Mouse (Mus musculus) ovary, postnatal 10 days (tissue): ENCODE data around the gene Tmem221.

Experiments used
- DNase-seq: peaks from one replicate; pipeline ENCODE4 v3.0.0; 2022; ENCODE audit warnings: low spot score

Tmem221 gene

DNA sequence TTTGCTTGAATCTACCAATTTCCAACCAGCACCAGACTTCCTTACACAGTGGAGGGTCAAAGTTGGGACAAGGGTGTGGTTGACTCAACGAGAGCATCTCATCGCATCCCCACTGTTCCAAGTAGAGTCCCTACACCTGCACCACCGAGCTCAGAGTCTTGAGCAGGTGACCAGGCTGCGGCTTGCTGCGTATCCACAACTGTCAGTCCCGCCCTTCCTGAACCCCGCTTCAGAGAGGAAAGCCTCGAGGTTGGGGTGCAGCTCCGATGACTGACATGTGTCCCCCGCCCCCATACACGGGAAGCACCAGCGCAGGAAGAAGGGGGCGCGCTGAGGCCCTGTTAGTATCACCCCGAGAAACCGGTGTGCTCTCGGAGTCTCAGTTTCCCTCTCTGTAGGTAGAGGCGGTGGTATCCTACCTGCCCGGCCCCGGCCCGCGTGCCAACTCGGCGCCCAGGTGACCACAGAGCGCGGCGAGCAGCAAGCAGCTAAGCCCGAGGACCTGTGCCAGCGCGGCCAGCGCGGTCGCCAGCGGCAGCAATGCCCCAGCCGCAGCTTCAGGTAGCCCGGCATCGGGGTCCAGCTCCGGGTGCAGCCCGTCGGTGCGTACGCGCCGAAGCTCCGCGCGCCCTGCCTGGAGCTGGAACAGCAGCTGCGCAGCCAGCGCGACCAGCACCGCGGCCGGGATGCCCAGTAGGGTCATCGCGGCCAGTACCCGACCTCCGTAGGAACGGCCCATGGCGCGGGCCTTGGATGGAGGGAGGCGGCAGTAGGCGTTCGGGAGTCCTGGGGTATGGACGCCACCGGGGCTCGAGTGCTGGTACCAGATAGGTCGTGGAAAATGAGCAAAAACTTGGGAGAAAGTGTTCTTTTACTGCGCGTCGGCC, at the start of gene Tmem221:
TSS of gene Tmem221 (minus strand) at position 801 of the 887 bp plus-strand sequence.
- DNase-seq = no peak

DNA sequence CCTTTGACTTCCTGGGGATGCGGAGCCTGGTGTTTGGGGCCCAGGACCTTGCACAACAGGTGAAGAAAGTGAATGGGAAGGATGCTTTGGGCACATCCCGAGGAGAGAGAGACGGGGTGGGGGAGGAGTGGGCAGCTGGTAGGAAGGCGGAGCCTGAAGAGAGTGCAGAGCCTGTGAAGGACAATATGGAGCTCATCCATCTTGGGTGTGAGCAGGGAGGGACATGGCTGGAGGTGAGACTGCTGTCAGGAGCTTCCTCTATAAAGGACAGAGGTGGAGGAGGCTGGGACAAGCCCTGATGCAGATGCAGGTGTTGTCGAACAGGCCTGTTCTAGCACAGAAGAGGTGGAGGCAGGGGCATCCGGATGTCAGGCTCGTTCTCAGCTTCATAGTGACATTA, 45.4 kb upstream of the Tmem221 start:
- DNase-seq = no peak

DNA sequence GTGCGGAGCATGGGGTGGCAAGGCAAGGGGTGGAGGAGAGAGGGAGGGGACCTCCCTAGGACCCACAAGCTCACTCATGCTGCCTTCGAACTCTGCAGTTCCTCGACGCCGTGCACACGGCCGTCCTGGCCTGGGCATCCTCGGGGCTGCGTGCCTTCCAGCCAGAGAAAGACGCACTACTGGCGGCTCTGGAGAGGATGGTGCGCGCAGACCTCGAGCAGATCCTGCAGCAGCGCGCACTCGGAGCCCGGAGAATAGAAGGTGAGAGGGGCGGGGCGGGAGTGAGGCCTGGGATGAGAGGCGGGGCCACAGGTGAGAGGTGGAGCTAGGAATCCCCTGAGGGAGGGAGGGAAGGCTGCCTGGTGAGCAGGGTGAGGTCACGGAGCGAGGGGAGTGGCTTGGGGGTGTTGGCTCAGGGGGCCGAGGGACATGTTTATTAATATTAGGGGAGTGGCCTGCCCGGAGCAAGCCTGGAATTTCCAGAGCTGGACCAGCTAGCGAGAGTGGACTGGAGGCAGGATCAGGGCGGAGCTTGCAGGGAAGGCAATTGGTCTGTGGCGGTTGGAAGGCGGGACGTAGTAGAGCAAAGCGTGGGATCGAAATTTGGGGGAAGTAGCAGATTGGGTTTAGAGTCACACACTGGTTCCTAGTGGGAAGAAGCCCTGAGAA, 44.1 kb upstream of the Tmem221 start:
- DNase-seq = peak; percentile 29

DNA sequence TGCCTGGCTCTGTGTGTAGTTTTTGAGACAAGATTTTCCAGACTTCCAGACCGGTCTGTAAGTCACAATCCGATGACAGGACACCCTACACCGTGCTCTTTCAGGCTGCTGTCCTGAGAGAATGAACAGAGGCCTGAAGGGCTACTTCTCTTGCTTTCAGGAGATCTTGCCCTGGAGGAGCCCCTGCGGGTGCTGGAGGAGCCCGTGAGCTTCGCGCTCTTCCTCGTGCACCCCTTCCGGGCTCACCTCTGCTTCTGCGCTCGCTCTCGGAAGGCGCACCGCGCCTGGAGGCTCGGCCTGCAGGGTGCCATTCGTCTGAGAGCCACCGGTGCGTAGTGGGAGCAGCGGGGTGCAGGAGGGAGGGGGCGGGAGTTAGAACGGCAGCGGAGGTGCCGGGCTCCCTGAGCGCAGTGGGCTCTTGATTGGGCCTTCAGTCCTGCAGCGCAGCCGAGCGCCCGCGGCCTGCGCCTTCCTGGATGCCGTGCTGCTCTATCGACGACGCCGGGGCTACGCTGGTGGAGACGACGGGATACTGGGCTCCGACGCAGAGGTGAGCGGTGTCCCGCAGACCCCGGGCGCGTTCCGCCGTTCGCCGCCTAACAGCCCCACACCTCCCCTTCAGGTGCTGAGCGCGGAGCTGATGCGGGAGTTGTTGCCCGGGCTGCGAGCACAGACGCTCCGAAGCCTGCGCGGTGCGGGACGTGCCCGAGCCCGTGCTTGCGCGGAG, 43.4 kb upstream of the Tmem221 start:
- no peak for DNase-seq

DNA sequence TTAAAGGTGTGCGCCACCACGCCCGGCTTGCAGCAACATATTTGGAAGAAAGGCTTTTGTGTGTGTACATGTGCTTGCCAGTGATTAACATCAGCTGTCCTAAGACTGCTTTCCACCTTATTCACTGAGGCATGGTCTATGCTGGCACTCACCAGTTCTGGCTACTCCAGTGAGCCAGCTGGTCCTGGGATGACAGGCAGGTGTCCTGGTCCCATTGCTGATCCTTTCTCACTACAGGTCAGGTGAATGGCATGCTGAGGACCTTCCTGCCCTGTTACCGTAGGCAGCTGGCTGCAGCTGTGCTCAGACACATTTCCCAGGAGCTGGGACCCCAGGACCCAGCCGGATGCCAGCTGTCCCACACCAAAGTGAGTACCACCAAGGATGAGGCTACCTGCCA, 40.2 kb upstream of the Tmem221 start:
- DNase-seq = no peak

DNA sequence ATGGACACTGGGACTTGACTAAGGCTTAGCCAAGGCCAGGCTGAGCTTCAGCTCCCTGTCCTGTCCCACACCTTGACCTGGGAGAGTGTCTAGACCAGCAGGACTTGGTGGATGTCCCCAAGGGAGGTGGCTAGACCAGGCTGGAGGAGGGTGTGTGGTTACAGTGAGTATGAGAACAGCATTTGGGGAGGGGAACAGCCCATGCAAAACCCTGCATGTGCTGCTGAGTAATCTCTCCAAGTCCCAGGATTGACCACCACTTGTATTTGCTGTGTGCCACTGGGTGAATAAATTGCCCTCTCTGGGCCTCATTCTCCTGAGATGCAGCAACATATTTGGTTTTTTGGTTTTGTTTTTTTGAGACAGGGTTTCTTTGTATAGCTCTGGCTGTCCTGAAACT, 39.7 kb upstream of the Tmem221 start:
- no peak for DNase-seq

DNA sequence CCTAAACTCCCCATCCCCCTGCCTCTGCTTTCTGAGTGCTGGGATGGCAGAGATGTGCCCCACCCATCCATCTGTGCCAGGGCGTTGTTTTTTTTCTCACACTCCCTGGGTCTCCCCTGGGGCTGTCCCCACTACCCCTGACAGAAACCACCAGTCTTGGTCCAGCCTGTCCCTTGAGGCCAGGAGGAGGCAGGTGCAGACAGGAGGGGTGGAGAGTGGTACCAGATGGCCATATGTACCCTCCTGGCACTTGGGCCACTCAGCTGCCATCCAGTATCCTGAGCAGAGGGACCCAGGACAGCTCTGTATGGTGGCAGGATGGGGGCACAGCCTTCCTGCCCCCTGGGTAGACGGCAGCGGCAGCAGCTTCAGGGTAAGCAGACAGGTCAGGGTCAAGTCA, 38.8 kb upstream of the Tmem221 start, which contains the start of gene Fam129c:
TSS of gene Fam129c (plus strand) at position 198 of the 400 bp plus-strand sequence.
- no peak for DNase-seq

DNA sequence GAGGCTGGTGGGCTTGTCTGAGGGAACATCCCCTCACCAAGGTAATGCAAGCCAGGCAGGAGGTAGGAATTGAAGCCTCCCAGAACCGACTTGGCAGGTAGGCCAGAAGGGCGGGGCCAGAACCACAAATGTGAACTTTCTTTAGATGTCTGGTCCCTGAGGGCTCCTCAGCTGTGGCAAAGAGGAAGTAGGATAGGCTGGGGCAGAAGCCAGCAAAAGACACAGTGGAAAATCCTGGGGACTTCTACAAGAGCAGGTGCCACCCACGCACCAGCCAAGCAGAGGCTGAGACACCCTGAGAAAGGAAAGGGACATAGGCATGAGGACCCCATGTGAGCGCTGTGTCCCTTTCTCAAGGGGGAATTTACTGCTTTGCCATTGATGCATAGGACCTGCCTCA, 38.1 kb upstream of the Tmem221 start:
- no peak for DNase-seq

DNA sequence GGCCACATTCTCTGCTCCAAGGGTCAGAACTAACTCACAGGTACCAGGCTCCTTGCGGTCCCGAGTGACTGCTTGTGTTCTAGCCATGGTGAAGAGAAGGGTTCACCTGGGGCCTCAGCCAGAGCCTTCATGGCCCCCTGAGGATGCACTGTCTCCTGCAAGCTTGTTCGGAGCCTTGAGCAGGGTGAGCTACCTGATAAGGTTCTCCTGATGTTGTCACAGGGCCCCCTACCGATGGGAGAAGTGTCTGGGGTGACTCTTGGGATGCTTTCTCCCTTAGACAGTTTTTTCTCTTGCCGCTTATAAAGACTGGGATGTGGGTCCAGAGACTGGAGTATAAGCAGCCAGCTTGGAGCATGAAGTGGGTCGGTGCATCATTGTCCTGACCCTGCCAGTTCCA, 37.7 kb upstream of the Tmem221 start:
- DNase-seq = no peak

DNA sequence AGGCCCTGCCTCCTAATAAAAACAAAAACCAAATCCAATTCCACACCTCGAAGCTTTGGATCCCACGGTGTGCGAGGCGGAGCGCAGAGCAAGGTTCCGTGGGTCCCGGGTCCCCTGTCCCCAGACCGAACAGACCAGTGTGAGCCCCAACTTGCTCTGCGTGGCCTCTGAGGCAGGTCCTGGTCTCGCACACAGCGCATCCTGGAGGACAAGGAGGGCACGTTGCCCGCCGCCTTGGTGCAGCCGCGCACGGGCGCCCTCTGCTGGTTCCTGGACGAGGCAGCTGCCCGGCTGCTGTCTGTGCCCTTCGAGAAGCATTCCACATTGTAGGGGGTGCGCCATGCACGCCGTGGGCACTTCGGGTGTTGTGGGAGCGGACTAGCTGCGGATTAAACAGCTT, 37.2 kb upstream of the Tmem221 start:
- DNase-seq = peak; percentile 85

DNA sequence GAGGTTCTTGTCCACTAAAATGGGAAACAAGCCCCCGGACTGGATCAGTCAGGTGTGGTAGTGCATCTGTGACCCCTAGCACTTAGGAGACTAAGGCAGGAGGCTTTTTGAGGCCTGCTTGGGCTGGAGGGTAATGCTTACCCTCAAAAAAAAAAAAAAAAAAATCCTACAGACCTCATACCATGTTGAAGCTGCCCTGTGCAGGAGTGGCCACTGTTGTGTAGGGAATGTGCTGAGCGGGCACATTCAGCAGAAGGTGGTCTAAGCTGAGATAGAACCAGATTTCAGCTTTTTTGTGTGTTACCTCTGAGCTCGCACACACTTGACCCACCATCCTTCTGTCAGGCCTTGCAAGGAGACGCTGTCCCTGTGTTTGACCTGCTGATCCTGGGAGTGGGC, 35.7 kb upstream of the Tmem221 start:
- no peak for DNase-seq

DNA sequence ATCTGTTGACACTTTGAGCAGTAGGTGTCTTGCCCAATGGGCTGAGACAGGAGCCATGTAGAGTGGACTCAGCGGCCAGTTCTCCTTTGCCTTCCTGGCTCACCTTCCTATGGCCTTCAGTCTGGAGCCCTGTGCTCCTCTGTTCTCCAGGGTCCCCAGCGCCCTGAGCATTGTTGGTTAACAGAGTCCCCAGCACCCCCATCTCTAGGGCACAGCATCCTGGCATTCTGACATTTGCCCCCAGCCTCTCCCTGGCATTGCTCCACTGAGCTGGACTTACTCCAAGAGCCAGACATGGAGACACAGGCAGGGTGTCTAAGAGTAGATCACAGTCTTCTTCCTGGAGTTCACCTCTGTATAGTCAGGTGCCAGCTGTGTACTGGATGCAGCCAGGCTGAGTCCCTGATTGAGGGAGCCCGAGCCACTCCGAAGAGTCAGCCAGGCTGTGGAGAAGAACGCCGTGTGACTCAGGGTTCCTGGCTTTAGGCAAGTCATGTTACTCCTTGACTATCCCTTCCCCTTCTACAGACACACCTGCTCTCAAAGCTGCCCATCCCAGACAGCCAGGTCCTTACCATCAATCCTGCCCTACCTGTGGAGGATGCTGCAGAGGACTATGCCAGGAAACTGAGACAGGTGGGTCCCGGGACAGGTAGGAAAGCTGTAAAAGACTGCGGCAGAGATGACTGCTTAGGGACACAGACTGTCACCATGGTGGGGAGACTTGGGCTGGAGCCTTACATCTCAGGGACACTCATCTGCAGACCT, 35.1 kb upstream of the Tmem221 start:
- no peak for DNase-seq

DNA sequence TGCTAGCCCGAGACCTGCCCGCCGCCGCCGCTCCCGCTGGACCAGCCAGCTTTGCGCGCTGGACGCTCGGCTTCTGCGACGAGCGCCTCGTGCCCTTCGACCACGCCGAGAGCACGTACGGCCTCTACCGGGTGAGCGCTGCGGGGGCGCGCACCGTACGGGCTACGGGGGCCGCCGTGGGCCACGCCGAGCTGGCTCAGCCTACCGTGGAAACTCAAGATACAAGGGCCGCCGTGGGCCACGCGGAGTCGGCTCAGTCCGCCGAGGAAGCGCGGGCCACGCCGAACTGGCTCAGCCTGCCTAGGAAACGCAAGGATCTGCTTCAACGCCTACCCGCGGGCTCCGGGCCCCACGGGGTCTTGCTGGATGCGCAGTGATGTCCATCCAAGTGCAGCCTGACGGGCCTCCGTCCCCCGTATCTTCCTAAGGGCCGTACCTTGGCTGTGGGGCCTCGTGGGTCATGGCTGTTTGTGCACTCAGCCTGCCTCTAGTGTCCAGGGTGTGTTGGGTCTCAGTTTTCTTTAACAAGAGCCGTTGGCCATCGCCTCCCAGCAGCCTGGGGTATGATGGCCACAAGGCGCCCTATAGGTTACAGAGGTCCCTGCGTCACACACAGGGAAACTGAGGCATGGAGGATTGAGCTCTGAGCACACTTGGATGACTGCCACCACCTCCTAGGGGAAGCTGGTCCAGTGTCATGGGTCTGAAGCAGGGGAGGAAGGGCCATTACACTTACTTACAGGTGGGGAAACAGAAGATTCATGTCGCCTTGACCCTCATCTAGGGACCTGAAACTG, 33.9 kb upstream of the Tmem221 start:
- DNase-seq = no peak

DNA sequence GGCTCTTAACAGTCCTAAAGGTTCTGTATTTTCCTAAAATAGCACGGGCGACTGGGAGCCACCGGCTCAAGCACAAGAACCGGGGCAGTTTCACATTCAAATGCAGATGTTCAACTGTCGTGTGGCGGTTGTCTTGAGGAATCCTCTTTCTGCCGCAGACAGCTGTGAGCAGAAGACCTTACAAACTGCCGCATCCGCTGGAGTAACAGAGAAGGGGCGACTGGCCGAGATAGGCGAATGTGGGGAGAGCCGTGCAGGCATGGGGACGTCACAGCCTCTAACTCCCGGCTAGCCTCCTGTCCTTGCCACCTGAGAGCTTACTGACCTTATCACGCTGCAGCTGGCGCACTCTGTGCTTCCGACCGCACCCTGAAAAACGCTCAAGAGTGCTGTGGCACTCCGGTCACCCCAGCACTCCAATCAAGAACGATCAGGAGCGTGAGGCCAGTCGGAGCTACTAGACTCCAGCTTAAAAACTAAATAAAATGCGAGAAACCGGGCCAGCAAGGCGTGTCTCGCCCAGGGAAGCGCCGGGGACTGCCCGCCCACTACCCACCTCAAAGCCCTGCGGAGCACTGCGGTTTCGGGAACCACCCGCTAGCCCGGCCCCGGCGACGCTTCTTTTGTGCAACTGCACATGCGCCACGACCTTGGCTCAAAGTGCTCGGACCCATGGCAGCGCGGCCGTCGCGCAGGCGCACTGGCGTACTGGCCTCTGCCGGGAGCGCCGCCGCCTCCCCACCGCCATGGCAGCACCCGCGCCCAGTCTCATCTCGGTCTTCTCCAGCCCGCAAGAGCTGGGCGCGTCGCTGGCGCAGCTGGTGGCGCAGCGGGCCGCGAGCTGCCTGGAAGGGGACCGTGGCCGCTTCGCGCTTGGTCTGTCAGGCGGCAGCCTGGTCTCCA, 33.1 kb upstream of the Tmem221 start, which contains the start of gene Pgls:
TSS of gene Pgls (plus strand) at position 706 of the 903 bp plus-strand sequence.
- DNase-seq = peak; percentile 94

DNA sequence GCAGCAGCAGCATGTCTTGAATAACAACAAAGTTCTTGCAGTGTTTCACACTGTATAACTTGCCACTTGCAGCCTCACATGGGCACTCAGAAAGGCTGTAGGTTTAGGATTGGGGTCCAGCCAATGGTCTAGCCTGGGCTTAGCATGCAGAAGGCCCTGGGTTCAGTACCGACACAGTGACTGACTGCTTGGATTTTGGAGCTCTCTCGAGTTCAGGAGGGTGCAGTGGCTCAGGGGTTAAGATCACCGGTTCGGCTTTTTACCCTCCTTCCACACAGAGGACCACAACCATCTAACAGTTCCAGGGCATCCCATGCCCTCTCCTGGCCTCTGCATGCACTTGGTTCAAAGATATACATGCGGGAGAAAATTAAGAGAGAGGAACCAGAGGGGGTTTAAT, 32.3 kb upstream of the Tmem221 start:
- DNase-seq = no peak

DNA sequence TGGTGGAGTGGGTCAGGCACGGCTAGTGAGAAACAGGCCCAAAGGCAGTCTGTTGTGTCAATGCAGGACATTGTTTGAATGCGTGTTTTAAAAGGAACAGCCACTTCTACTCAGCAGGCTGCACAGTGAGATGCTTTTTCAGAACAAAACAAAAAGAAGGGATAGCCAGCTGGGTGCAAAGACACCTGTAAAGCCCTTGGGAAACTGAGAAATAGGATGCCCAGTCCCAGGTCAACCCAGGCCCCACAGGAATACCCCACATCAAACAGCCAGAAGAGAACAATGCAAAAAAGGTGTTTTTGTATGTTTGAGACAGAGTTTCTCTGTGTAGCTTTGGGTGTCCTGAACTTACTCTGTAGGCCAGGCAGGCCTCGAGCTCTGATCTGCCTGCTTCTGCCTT, 30.1 kb upstream of the Tmem221 start:
- DNase-seq = no peak

DNA sequence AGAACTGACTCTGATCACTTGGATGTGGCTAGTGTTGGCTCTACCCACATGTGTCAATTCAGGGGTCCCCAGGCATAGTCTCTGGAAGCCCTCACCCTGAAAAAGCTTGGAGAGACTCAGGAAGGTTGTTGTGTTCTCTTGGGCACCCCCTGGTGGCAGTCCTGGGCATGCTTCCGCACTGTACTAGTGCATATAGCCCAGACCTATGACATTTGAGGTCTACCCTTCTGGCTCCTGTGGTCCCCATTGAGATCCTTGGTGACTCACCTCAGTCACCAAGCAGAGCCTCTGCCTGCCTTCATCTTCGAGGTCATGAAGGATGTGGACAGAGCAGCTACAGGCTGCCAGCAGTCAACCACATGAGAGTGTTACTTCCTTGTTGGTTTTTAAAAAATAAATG, 28.2 kb upstream of the Tmem221 start:
- no peak for DNase-seq

DNA sequence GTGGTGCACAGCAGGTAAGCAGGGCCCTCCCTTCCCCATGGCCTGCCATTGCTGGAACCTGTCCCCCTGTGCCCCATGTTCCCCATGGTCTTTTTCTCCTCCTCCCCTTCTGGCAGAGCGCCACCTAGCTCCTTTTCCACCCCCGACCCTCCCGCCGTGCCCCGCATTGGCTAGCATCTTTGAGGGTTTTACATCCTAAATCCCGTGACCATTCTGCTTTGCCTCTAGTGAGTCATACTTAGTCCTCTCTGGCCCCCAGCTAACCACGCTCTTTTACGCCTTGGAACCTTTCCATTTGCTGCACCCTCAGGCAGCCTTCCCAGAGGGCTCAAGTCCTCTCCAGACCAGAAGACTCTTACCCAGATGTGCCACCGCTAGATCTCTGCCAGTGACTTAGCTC, 21.5 kb upstream of the Tmem221 start:
- no peak for DNase-seq

DNA sequence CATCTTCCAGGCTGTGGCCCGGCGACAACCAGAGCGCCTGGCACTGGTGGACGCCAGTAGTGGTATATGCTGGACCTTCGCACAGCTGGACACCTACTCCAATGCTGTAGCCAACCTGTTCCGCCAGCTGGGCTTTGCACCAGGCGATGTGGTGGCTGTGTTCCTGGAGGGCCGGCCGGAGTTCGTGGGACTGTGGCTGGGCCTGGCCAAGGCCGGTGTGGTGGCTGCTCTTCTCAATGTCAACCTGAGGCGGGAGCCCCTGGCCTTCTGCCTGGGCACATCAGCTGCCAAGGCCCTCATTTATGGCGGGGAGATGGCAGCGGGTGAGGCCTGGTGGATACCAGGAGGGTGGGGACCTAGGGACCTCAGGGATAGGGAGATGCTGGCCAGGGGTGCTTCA, 20.8 kb upstream of the Tmem221 start:
- no peak for DNase-seq

DNA sequence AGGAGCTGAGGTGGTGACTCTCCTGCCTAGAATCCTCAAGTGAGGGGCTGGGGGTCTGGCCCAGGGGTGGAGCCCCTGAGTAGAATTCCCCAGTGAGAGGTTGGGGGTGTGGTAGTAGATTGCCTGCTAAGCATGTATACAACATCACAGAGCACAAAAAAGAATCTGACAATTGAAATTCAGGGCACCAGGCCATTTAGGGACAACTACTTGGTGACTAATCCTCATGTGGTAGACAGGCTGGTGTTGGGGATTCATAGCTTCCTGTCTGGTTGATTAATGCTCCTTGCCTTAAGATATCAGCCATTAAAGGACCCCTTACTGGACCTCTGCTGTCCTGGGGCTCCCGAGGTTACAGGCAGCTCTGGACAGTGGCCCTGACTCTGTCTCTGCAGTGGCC, 20.3 kb upstream of the Tmem221 start:
- DNase-seq = no peak
